Mouse (Mus musculus) heart, postnatal 25 days (tissue): ENCODE measurements at regions not wholly inside any gene's neighbourhood (a gene's known extent, or its start where the extent isn't known, plus 50 kb on each side); places are given as distances from the start of the nearest gene placed in this dataset.

ENCODE experiments used
- DNase-seq: peaks from one replicate; pipeline ENCODE4 v3.0.0; 2022; ENCODE audit warnings: low spot score
- intact Hi-C: fragments of 180-260 bp; cut with DNase I; formaldehyde crosslinking; loops from one replicate; pipeline ENCODE4 v1.15.1; 2025

GRCm38 (mm10) chr10:25035363-25035762 lies 108.1 kb upstream of the Arg1 start:
- intact Hi-C loops: no loop called here
- no peak for DNase-seq

GRCm38 (mm10) chr10:25032625-25033024 lies 105.3 kb upstream of the Arg1 start:
- intact Hi-C loops: no loop called here
- no peak for DNase-seq

- DNase-seq: no peak
- intact Hi-C loops: no loop called here
These were observed 102.2 kb upstream of the Arg1 start for GRCm38 (mm10) chr10:25029387-25029915.

GRCm38 (mm10) chr10:25023601-25024157 lies 96.4 kb upstream of the Arg1 start:
- intact Hi-C loops: no loop called here
- peak; percentile 14 for DNase-seq

- intact Hi-C loops: no loop called here
- DNase-seq: no peak
These were observed 95.8 kb upstream of the Arg1 start for GRCm38 (mm10) chr10:25023044-25023540.

GRCm38 (mm10) chr10:25018946-25019345 lies 91.7 kb upstream of the Arg1 start:
- DNase-seq: no peak
- intact Hi-C loops: no loop called here

GRCm38 (mm10) chr10:25017843-25018242 lies 90.6 kb upstream of the Arg1 start:
- DNase-seq: no peak
- intact Hi-C loops: no loop called here

GRCm38 (mm10) chr10:25016110-25016509 lies 88.8 kb upstream of the Arg1 start:
- DNase-seq: no peak
- intact Hi-C loops: no loop called here

- DNase-seq: no peak
- intact Hi-C loops: no loop called here
These were observed 84.8 kb upstream of the Arg1 start for GRCm38 (mm10) chr10:25012129-25012528.

- DNase-seq: no peak
- intact Hi-C loops: no loop called here
These were observed 74.0 kb upstream of the Arg1 start for GRCm38 (mm10) chr10:25001299-25001698.

- DNase-seq: no peak
- intact Hi-C loops: no loop called here
These were observed 73.2 kb upstream of the Arg1 start for GRCm38 (mm10) chr10:25000231-25001222.

GRCm38 (mm10) chr10:24999807-25000206 lies 72.5 kb upstream of the Arg1 start:
- intact Hi-C loops: no loop called here
- no peak for DNase-seq

GRCm38 (mm10) chr10:24997661-24998060 lies 70.4 kb upstream of the Arg1 start:
- DNase-seq: no peak
- intact Hi-C loops: no loop called here

- DNase-seq: no peak
- intact Hi-C loops: no loop called here
These were observed 68.5 kb upstream of the Arg1 start for GRCm38 (mm10) chr10:24995751-24996150.

- intact Hi-C loops: no loop called here
These were observed 62.8 kb upstream of the Arg1 start for GRCm38 (mm10) chr10:24989965-24990653.

GRCm38 (mm10) chr10:24984801-24985200 lies 57.5 kb upstream of the Arg1 start:
- DNase-seq: no peak
- intact Hi-C loops: no loop called here

More at GRCm38 (mm10) chr10:24989965-24990653, 62.8 kb upstream of the Arg1 start:
- no peak for DNase-seq

GRCm38 (mm10) chr10:24981763-24982162 lies 54.5 kb upstream of the Arg1 start:
- intact Hi-C loops: no loop called here
- DNase-seq: no peak
